Mouse (Mus musculus) kidney, postnatal 14 days (tissue): ENCODE measurements at regions not wholly inside any gene's neighbourhood (a gene's known extent, or its start where the extent isn't known, plus 50 kb on each side); places are given as distances from the start of the nearest gene placed in this dataset.

Source experiments
- DNase-seq: peaks from one replicate; pipeline ENCODE4 v3.0.0; 2022; ENCODE audit warnings: mixed read lengths

GRCm38 (mm10) chr1:121051496-121052119, 280.8 kb downstream of the Insig2 start:
- DNase-seq, result no peak

- no peak for DNase-seq
These were observed 280.3 kb downstream of the Insig2 start for GRCm38 (mm10) chr1:121052120-121052501.

GRCm38 (mm10) chr1:121053692-121054091, 278.7 kb downstream of the Insig2 start:
- DNase-seq, result peak; percentile 9

- no peak for DNase-seq
These were observed 257.8 kb downstream of the Insig2 start for GRCm38 (mm10) chr1:121074569-121074968.

- no peak for DNase-seq
These were observed 249.6 kb downstream of the Insig2 start for GRCm38 (mm10) chr1:121082839-121083238.

- peak; percentile 8 for DNase-seq
These were observed 247.2 kb downstream of the Insig2 start for GRCm38 (mm10) chr1:121085101-121085727.

- DNase-seq, result peak; percentile 2
These were observed 245.1 kb downstream of the Insig2 start for GRCm38 (mm10) chr1:121087124-121087887.

- DNase-seq, result no peak
These were observed 241.8 kb downstream of the Insig2 start for GRCm38 (mm10) chr1:121090628-121091027.

GRCm38 (mm10) chr1:121092870-121093269, 239.5 kb downstream of the Insig2 start:
- no peak for DNase-seq

GRCm38 (mm10) chr1:121096551-121097550, 235.5 kb downstream of the Insig2 start:
- peak; percentile 49 for DNase-seq

- no peak for DNase-seq
These were observed 220.5 kb downstream of the Insig2 start for GRCm38 (mm10) chr1:121111776-121112344.

- DNase-seq, result no peak
These were observed 219.9 kb downstream of the Insig2 start for GRCm38 (mm10) chr1:121112464-121112863.

- no peak for DNase-seq
These were observed 215.8 kb downstream of the Insig2 start for GRCm38 (mm10) chr1:121116626-121117025.

GRCm38 (mm10) chr1:121123436-121123835, 209.0 kb downstream of the Insig2 start:
- DNase-seq, result no peak

GRCm38 (mm10) chr1:121136284-121136683, 196.1 kb downstream of the Insig2 start:
- DNase-seq, result no peak

- no peak for DNase-seq
These were observed 195.5 kb downstream of the Insig2 start for GRCm38 (mm10) chr1:121136846-121137245.

GRCm38 (mm10) chr1:121144981-121145380, 187.4 kb downstream of the Insig2 start:
- no peak for DNase-seq

- no peak for DNase-seq
These were observed 178.9 kb downstream of the Insig2 start for GRCm38 (mm10) chr1:121153476-121153875.

GRCm38 (mm10) chr1:121154616-121155015, 177.8 kb downstream of the Insig2 start:
- DNase-seq, result no peak

GRCm38 (mm10) chr1:121168651-121169050, 163.7 kb downstream of the Insig2 start:
- DNase-seq, result no peak

- DNase-seq, result no peak
These were observed 155.8 kb downstream of the Insig2 start for GRCm38 (mm10) chr1:121176541-121176940.
